26 mouse cellular contexts compared by ENCODE assay signal in genomic region chr15:89103921-89104320, GRCm38 (mm10). TPM values are rescaled to one million over a fixed set of nuclear protein-coding genes. Genes with fewer than 3 reads are reported as not detected.
A peak's percentile ranks its signal among the peaks of the same experiment; 100 is the strongest.
DNase-seq lines count a peak whose midpoint lies in the region; ATAC-seq and TF ChIP-seq lines count a peak whose summit lies in the region.
"Had no signal": no experiment of that assay in that cellular context is flagged by ENCODE, and none has a peak within 500 bp of the region (broad histone marks: within the 10 kb centered on the region; RNA-seq: fewer than 3 reads in every experiment).

No protein-coding gene starts in this region.

- no peak overlapping the region for H3K9ac ChIP-seq in forebrain, embryonic 12.5 days
- H3K9ac ChIP-seq: heart, embryonic 13.5 days; intestine, embryonic 15.5 days; limb, embryonic 13.5 days; midbrain, embryonic 12.5 days; neural tube, embryonic 12.5 days had no signal

- WGBS in forebrain, embryonic 12.5 days = 88% methylated on average over 10 of the region's 10 CpGs

- intact Hi-C loops in left cerebral cortex, adult 2 months (cut with DNase I) = no loop called here

- no peak overlapping the region for H3K4me2 ChIP-seq in forebrain, embryonic 12.5 days
- H3K4me2 ChIP-seq: heart, embryonic 13.5 days; intestine, embryonic 15.5 days; limb, embryonic 13.5 days; liver, embryonic 11.5 days; midbrain, embryonic 12.5 days; neural tube, embryonic 12.5 days had no signal

- no peak overlapping the region for H3K4me3 ChIP-seq in left cerebral cortex, adult 2 months
- H3K4me3 ChIP-seq in forebrain, embryonic 12.5 days (replicated peaks) = no peak overlapping the region
- H3K4me3 ChIP-seq: heart, embryonic 13.5 days; hindbrain, embryonic 10.5 days; intestine, embryonic 15.5 days; limb, embryonic 13.5 days; midbrain, embryonic 12.5 days; myocyte; neural tube, embryonic 12.5 days had no signal

- no peak for ATAC-seq in forebrain, embryonic 12.5 days (ENCODE audit: low FRiP score)
- ATAC-seq: forebrain, embryonic 14.5 days; hindbrain, embryonic 16.5 days; intestine, embryonic 15.5 days had no signal

- no peak; the same call in 1 of the 2 replicates for TF ChIP-seq CTCF in left cerebral cortex, adult 2 months (IDR thresholded peaks at IDR 0.05)

- H3K4me1 ChIP-seq in forebrain, embryonic 12.5 days = no peaks in the 10 kb centered on the region
- H3K4me1 ChIP-seq: heart, embryonic 13.5 days; intestine, embryonic 15.5 days; limb, embryonic 13.5 days; midbrain, embryonic 12.5 days; neural tube, embryonic 12.5 days had no signal

- DNase-seq in left cerebral cortex, adult 2 months (ENCODE audit: extremely low spot score in 1 of 2, low spot score in 2 of 2) = no peak
- no peak for DNase-seq in left cerebral cortex, adult 8-10 months (ENCODE audit: low spot score in 2 of 2)
- peak; percentile 76 to 79 for DNase-seq in cerebellum, adult 18-20 months
- peak; percentile 87 for DNase-seq in cerebellum, adult 9-11 months
- DNase-seq in heart, postnatal 4 days = no peak
- DNase-seq in spleen, postnatal 4 days (ENCODE audit: low spot score in 2 of 2) = no peak
- DNase-seq: adrenal gland, adult 2 months; adrenal gland, postnatal 36 days; B cell, adult 2 months; heart, postnatal 10 days; kidney, adult 2 months; kidney, postnatal 4 days; lung, postnatal 36 days; right cerebral cortex, postnatal 25 days; thymus, postnatal 25 days had no signal

- H3K36me3 ChIP-seq in forebrain, embryonic 12.5 days (replicated peaks) = peaks cover 98% of the 10 kb centered on the region

- no peaks in the 10 kb centered on the region for H3K9me3 ChIP-seq in forebrain, embryonic 12.5 days
- H3K9me3 ChIP-seq: heart, embryonic 13.5 days; hindbrain, embryonic 10.5 days; intestine, embryonic 15.5 days; limb, embryonic 13.5 days; midbrain, embryonic 12.5 days; neural tube, embryonic 12.5 days had no signal

- H3K27me3 ChIP-seq in forebrain, embryonic 12.5 days = no peaks in the 10 kb centered on the region
- H3K27me3 ChIP-seq: heart, embryonic 13.5 days; intestine, embryonic 15.5 days; limb, embryonic 13.5 days; midbrain, embryonic 12.5 days; neural tube, embryonic 12.5 days had no signal

- peak overlapping the region; percentile 71 for H3K27ac ChIP-seq in left cerebral cortex, adult 2 months
- H3K27ac ChIP-seq in forebrain, embryonic 12.5 days = no peak overlapping the region
- H3K27ac ChIP-seq: heart, embryonic 13.5 days; hindbrain, embryonic 10.5 days; intestine, embryonic 15.5 days; limb, embryonic 13.5 days; midbrain, embryonic 12.5 days; neural tube, embryonic 12.5 days had no signal

RNA-seq across cellular contexts. Expression of gene Selenoo, which starts 15.0 kb away (rescaled TPM):
- total RNA-seq in left cerebral cortex, adult 2 months (2021) = 10 to 100 TPM; 21.1 to 21.3 TPM
- total RNA-seq in left cerebral cortex, adult 8-10 months (2022) = 10 to 100 TPM; 22.7 to 27.6 (median 24.7) TPM
- 10 to 100 TPM; 10.0 to 10.2 TPM for total RNA-seq in heart, postnatal 4 days (2021)
- polyA plus RNA-seq in forebrain, embryonic 12.5 days (2016; fragmentation: Nextera tagmentation; extraction: Ambion mirVana) = 23.1 and 24.4 TPM in 2 replicates

RNA-seq across cellular contexts. Expression of gene Tubgcp6, which starts 19.0 kb away (rescaled TPM):
- 10 to 100 TPM; 34.7 to 35.3 TPM for total RNA-seq in left cerebral cortex, adult 2 months (2021)
- 10 to 100 TPM; 27.2 to 30.8 (median 28.6) TPM for total RNA-seq in left cerebral cortex, adult 8-10 months (2022)
- 10 to 100 TPM; 15.9 to 16.1 TPM for total RNA-seq in heart, postnatal 4 days (2021)
- 27.4 and 27.7 TPM in 2 replicates for polyA plus RNA-seq in forebrain, embryonic 12.5 days (2016; fragmentation: Nextera tagmentation; extraction: Ambion mirVana)

RNA-seq across cellular contexts. Expression of gene Hdac10, which starts 24.6 kb away (rescaled TPM):
- total RNA-seq in left cerebral cortex, adult 2 months (2021) = 10 to 100 TPM; 16.8 to 17.3 TPM
- 10 to 100 TPM; 12.5 to 17.1 (median 14.2) TPM for total RNA-seq in left cerebral cortex, adult 8-10 months (2022)
- total RNA-seq in heart, postnatal 4 days (2021) = 1 to 10 TPM; 9.0 to 9.5 TPM
- polyA plus RNA-seq in forebrain, embryonic 12.5 days (2016; fragmentation: Nextera tagmentation; extraction: Ambion mirVana) = 20.5 TPM in 2 replicates

RNA-seq across cellular contexts. Expression of gene Trabd, which starts 29.0 kb away (rescaled TPM):
- 10 to 100 TPM; 17.5 to 20.5 TPM for total RNA-seq in left cerebral cortex, adult 2 months (2021)
- total RNA-seq in left cerebral cortex, adult 8-10 months (2022) = 10 to 100 TPM; 17.3 to 21.8 (median 18.0) TPM
- 10 to 100 TPM; 45.1 to 47.6 TPM for total RNA-seq in heart, postnatal 4 days (2021)
- 46.3 and 48.8 TPM in 2 replicates for polyA plus RNA-seq in forebrain, embryonic 12.5 days (2016; fragmentation: Nextera tagmentation; extraction: Ambion mirVana)

RNA-seq across cellular contexts. Expression of gene Mapk12, which starts 36.6 kb away (rescaled TPM):
- 1 to 10 TPM; 8.3 to 9.3 TPM for total RNA-seq in left cerebral cortex, adult 2 months (2021)
- 10 to 100 TPM in 2 of 4 experiments, 1 to 10 TPM in 2; 9.5 to 10.6 (median 10.1) TPM for total RNA-seq in left cerebral cortex, adult 8-10 months (2022)
- total RNA-seq in heart, postnatal 4 days (2021) = 10 to 100 TPM; 28.8 to 28.9 TPM
- 14.2 and 16.7 TPM in 2 replicates for polyA plus RNA-seq in forebrain, embryonic 12.5 days (2016; fragmentation: Nextera tagmentation; extraction: Ambion mirVana)

Comparison
In these comparisons a context has a peak if more than half of its experiments do, and no peak if none do; other contexts are left out.
1. DNase-seq: peak in cerebellum, adult 18-20 months (2 of 2) and cerebellum, adult 9-11 months (single experiment); none in left cerebral cortex, adult 2 months (0 of 2), left cerebral cortex, adult 8-10 months (0 of 2), heart, postnatal 4 days (single experiment) and spleen, postnatal 4 days (0 of 2).